Mouse (Mus musculus): ENCODE measurements around the gene Gm10392. TPM values are rescaled to one million over a fixed set of nuclear protein-coding genes. Genes with fewer than 3 reads are reported as not detected.

The Gm10392 gene
- polyA plus RNA-seq, 1 experiment: not detected

DNA sequence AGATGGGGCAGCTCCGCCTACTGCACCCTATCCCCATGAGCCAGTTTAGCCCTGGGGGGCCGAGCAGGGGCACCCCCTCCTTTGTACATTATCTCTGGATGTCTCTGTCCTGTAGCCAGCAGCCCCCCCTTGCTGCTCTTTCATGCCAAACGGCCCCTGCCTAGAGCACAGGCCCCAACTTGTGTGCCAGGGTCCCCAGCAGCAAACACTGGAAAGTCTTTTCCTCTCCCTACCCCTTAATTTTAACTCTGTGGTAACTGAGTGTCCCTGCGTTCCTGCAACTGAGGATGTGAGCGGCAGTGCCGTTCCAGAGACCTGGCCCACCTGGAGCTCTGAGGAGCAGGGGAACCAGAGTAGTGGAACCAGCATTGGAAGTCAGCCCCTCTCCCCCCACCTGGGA is 12.1 kb downstream of the Gm10392 start:
- no peak overlapping the region for H3K4me3 ChIP-seq (ENCODE audit: control insufficient read depth, low read depth, low read length)
- H3K36me3 ChIP-seq (ENCODE audit: control insufficient read depth, insufficient read depth, low read length): peaks cover 2% of the 10 kb centered on the region
- H3K27me3 ChIP-seq (ENCODE audit: control insufficient read depth, insufficient read depth, low read length): no peaks in the 10 kb centered on the region
- H3K27ac ChIP-seq (ENCODE audit: control insufficient read depth, insufficient read depth, low read depth, low read length): no peak overlapping the region
- TF ChIP-seq CTCF (IDR thresholded peaks at IDR 0.05; ENCODE audit: control insufficient read depth, insufficient read depth, insufficient replicate concordance, low read depth, low read length): no peak
- no peak for TF ChIP-seq POLR2A (IDR thresholded peaks at IDR 0.05; ENCODE audit: control insufficient read depth, low read depth, low read length)
- H3K4me1 ChIP-seq (ENCODE audit: control insufficient read depth, insufficient read depth, low read length): peaks cover 16% of the 10 kb centered on the region

DNA sequence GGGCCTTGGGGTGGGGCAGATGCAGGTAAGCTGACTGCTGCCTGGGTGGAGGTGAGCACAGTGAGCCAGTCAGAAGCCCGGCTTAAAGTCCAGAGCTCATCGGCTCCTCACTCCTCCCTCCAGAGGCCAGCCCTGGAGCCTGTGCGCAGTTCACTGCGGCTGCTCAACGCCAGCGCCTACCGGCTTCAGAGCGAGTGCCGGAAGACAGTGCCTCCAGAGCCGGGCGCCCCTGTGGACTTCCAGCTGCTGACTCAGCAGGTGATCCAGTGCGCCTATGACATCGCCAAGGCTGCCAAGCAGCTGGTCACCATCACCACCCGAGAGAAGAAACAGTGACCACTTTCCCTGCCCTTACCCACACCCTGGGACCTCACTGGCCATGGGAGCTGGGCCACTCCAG is 12.7 kb downstream of the Gm10392 start:
- TF ChIP-seq POLR2A (IDR thresholded peaks at IDR 0.05; ENCODE audit: control insufficient read depth, low read depth, low read length) (no peak), CTCF (IDR thresholded peaks at IDR 0.05; ENCODE audit: control insufficient read depth, insufficient read depth, insufficient replicate concordance, low read depth, low read length) (no peak)
- Histone ChIP-seq H3K4me3 (ENCODE audit: control insufficient read depth, low read depth, low read length) (no peak overlapping the region), H3K27ac (ENCODE audit: control insufficient read depth, insufficient read depth, low read depth, low read length) (peak overlapping the region; percentile 39; the same call in 1 of the 2 replicates), H3K4me1 (ENCODE audit: control insufficient read depth, insufficient read depth, low read length) (peaks cover 16% of the 10 kb centered on the region), H3K36me3 (ENCODE audit: control insufficient read depth, insufficient read depth, low read length) (peaks cover 2% of the 10 kb centered on the region), H3K27me3 (ENCODE audit: control insufficient read depth, insufficient read depth, low read length) (no peaks in the 10 kb centered on the region)

DNA sequence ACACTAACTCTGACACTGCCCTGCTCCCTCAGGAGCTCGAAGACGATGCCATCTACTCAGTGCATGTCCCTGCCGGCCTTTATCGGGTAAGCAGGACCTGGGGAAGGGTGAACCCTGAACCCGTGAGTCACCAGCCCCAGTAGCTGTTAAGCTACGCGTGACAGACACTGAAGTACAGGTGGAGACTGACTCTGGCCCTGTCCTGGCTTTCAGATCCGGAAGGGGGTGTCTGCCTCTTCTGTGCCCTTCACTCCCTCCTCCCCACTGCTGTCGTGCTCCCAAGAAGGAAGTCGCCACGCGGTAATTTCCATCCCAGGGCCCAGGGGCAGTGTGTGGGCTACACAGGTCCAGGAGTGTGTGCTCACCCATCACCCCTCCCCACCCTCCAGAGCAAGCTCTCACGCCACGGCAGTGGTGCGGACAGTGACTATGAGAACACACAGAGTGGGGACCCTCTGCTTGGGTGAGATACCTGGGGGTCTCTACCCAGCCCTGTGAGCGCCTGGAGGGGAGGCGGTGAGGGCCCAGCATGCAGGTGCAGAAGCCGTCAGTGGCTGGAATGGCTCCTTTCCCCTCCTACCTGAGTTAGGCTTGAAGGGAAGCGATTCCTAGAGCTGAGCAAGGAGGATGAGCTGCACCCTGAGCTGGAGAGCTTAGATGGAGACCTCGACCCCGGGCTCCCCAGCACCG is 13.6 kb downstream of the Gm10392 start:
- peaks cover 2% of the 10 kb centered on the region for H3K36me3 ChIP-seq (ENCODE audit: control insufficient read depth, insufficient read depth, low read length)
- no peak overlapping the region for H3K27ac ChIP-seq (ENCODE audit: control insufficient read depth, insufficient read depth, low read depth, low read length)
- no peaks in the 10 kb centered on the region for H3K27me3 ChIP-seq (ENCODE audit: control insufficient read depth, insufficient read depth, low read length)
- peaks cover 16% of the 10 kb centered on the region for H3K4me1 ChIP-seq (ENCODE audit: control insufficient read depth, insufficient read depth, low read length)
- no peak for TF ChIP-seq CTCF (IDR thresholded peaks at IDR 0.05; ENCODE audit: control insufficient read depth, insufficient read depth, insufficient replicate concordance, low read depth, low read length)
- no peak for TF ChIP-seq POLR2A (IDR thresholded peaks at IDR 0.05; ENCODE audit: control insufficient read depth, low read depth, low read length)
- peak overlapping the region; percentile 74 for H3K4me3 ChIP-seq (ENCODE audit: control insufficient read depth, low read depth, low read length)

DNA sequence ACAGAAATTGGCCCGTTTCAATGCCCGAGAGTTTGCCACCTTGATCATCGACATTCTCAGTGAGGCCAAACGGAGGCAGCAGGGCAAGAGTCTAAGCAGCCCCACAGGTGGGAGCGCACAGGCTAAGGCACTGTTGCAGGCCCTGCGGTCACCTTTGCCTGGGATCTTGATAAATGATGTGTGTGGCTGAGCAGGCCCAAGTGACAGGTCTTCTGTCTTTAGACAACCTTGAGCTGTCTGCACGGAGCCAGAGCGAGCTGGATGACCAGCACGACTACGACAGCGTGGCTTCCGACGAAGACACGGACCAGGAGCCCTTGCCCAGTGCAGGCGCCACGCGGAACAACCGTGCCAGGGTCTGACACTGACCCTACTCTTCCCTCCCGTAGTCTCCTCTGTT is 14.6 kb downstream of the Gm10392 start:
- H3K4me3 ChIP-seq (ENCODE audit: control insufficient read depth, low read depth, low read length): peak overlapping the region; percentile 74
- peak overlapping the region; percentile 7; the same call in 1 of the 2 replicates for H3K27ac ChIP-seq (ENCODE audit: control insufficient read depth, insufficient read depth, low read depth, low read length)
- no peaks in the 10 kb centered on the region for H3K27me3 ChIP-seq (ENCODE audit: control insufficient read depth, insufficient read depth, low read length)
- H3K36me3 ChIP-seq (ENCODE audit: control insufficient read depth, insufficient read depth, low read length): peaks cover 2% of the 10 kb centered on the region
- no peak for TF ChIP-seq POLR2A (IDR thresholded peaks at IDR 0.05; ENCODE audit: control insufficient read depth, low read depth, low read length)
- H3K4me1 ChIP-seq (ENCODE audit: control insufficient read depth, insufficient read depth, low read length): peaks cover 16% of the 10 kb centered on the region

DNA sequence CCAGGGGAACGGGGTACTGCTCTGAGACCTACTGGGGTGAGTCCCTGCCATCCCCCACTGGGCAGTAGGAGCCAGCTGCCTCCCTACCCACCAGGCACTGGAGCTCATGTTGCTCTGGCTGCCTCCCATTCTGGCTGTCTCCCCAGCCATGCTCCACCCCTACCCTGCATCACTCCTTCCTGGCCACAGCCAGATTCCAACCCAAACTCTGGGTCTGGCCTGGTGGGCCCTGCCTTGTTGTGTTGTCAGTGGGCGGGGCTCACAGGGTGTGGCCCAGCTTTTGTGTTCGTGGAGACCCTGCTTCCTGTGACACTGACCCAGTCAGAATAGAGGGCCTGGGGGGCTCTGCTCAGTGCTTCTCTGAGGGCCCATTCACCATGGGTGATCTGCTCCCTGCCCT is 15.5 kb downstream of the Gm10392 start:
- peaks cover 2% of the 10 kb centered on the region for H3K36me3 ChIP-seq (ENCODE audit: control insufficient read depth, insufficient read depth, low read length)
- no peaks in the 10 kb centered on the region for H3K27me3 ChIP-seq (ENCODE audit: control insufficient read depth, insufficient read depth, low read length)
- peaks cover 13% of the 10 kb centered on the region for H3K4me1 ChIP-seq (ENCODE audit: control insufficient read depth, insufficient read depth, low read length)
- H3K27ac ChIP-seq (ENCODE audit: control insufficient read depth, insufficient read depth, low read depth, low read length): peak overlapping the region; percentile 84
- TF ChIP-seq POLR2A (IDR thresholded peaks at IDR 0.05; ENCODE audit: control insufficient read depth, low read depth, low read length) (peak; percentile 37; the same call in 1 of the 2 replicates), CTCF (IDR thresholded peaks at IDR 0.05; ENCODE audit: control insufficient read depth, insufficient read depth, insufficient replicate concordance, low read depth, low read length) (no peak)
- H3K4me3 ChIP-seq (ENCODE audit: control insufficient read depth, low read depth, low read length): peak overlapping the region; percentile 74

DNA sequence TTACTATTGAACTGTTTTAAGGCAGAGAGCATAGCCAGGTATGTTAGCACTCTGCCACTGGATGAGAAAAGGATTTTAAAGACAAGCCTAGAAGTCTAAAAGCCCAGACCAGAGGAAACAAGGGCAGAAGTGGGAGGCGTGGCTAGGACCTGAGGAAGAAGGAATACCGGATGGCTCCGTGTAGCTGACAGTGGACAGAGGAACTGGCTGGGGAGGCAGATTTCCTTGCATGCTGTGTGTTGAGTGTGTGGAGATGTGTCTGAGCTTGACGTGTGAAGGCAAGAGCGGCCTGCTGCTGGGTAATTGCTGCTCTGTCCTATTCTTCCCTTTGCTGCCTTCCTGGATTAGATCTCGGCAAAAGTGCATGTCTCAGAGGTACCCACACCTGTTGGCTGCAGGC is 16.5 kb downstream of the Gm10392 start:
- TF ChIP-seq CTCF (IDR thresholded peaks at IDR 0.05; ENCODE audit: control insufficient read depth, insufficient read depth, insufficient replicate concordance, low read depth, low read length) (peak; percentile 6; the same call in 1 of the 2 replicates), POLR2A (IDR thresholded peaks at IDR 0.05; ENCODE audit: control insufficient read depth, low read depth, low read length) (no peak)
- Histone ChIP-seq H3K36me3 (ENCODE audit: control insufficient read depth, insufficient read depth, low read length) (peaks cover 2% of the 10 kb centered on the region), H3K27ac (ENCODE audit: control insufficient read depth, insufficient read depth, low read depth, low read length) (peak overlapping the region; percentile 23; the same call in 1 of the 2 replicates), H3K4me1 (ENCODE audit: control insufficient read depth, insufficient read depth, low read length) (peaks cover 15% of the 10 kb centered on the region), H3K27me3 (ENCODE audit: control insufficient read depth, insufficient read depth, low read length) (no peaks in the 10 kb centered on the region), H3K4me3 (ENCODE audit: control insufficient read depth, low read depth, low read length) (peak overlapping the region; percentile 74)

DNA sequence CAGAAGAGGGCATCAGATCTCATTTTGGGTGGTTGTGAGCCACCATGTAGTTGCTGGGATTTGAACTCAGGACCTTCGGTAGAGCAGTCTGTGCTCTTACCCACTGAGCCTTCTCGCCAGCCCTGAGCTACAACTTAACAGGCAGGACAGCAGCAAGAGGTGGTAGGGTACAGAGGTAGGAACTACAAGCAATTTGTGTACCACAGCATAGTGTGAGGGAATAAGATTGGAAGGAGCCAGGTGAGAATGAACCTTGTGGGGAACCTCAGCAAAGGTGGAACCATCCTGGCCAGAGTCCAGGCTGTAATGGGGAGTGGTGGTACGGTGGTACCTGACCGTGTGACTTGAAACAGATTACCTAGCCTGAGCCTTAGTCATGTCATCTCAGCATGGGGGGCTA is 17.0 kb downstream of the Gm10392 start:
- no peaks in the 10 kb centered on the region for H3K27me3 ChIP-seq (ENCODE audit: control insufficient read depth, insufficient read depth, low read length)
- TF ChIP-seq CTCF (IDR thresholded peaks at IDR 0.05; ENCODE audit: control insufficient read depth, insufficient read depth, insufficient replicate concordance, low read depth, low read length) (no peak), POLR2A (IDR thresholded peaks at IDR 0.05; ENCODE audit: control insufficient read depth, low read depth, low read length) (no peak)
- H3K36me3 ChIP-seq (ENCODE audit: control insufficient read depth, insufficient read depth, low read length): peaks cover 2% of the 10 kb centered on the region
- H3K4me3 ChIP-seq (ENCODE audit: control insufficient read depth, low read depth, low read length): peak overlapping the region; percentile 55
- no peak overlapping the region for H3K27ac ChIP-seq (ENCODE audit: control insufficient read depth, insufficient read depth, low read depth, low read length)
- peaks cover 18% of the 10 kb centered on the region for H3K4me1 ChIP-seq (ENCODE audit: control insufficient read depth, insufficient read depth, low read length)
